Mouse (Mus musculus) urinary bladder, postnatal 14 days (tissue): ENCODE measurements around the gene Zfp84.
A peak's percentile ranks its signal among the peaks of the same experiment; 100 is the strongest.
"Not testable (repeated sequence)": the region's sequence is repeated elsewhere in the genome, so short reads cannot be mapped to it uniquely, and the experiment has no call there.

Experiments
- DNase-seq: peaks from one replicate; pipeline ENCODE4 v3.0.0; 2021; ENCODE audit warnings: low spot score

Gene Zfp84

GRCm38 (mm10) chr7:29768090-29768900 lies at the start of gene Zfp84:
TSS of gene Zfp84 (plus strand) at chr7:29768552.
- peak; percentile 85 for DNase-seq

GRCm38 (mm10) chr7:29725461-29726142 lies 42.8 kb upstream of the Zfp84 start:
- not testable (repeated sequence) for DNase-seq

GRCm38 (mm10) chr7:29726860-29727259 lies 41.5 kb upstream of the Zfp84 start, which contains the start of gene Catsperg2:
TSS of gene Catsperg2 (minus strand) at chr7:29727032.
- not testable (repeated sequence) for DNase-seq

GRCm38 (mm10) chr7:29728055-29728454 lies 40.3 kb upstream of the Zfp84 start:
- DNase-seq: no peak

- DNase-seq: no peak
These were observed 26.1 kb upstream of the Zfp84 start for GRCm38 (mm10) chr7:29742258-29742657.

GRCm38 (mm10) chr7:29760476-29760875 lies 7.9 kb upstream of the Zfp84 start:
- no peak for DNase-seq

GRCm38 (mm10) chr7:29764702-29765101 lies 3.6 kb upstream of the Zfp84 start:
- no peak for DNase-seq

- DNase-seq: peak; percentile 77
These were observed 1.2 kb upstream of the Zfp84 start for GRCm38 (mm10) chr7:29767058-29767686.

- no peak for DNase-seq
These were observed 628 bp downstream of the Zfp84 start for GRCm38 (mm10) chr7:29768980-29769379.

GRCm38 (mm10) chr7:29773503-29773902 lies 5.2 kb downstream of the Zfp84 start:
- no peak for DNase-seq

- no peak for DNase-seq
These were observed 6.0 kb downstream of the Zfp84 start for GRCm38 (mm10) chr7:29774371-29774770.

- no peak for DNase-seq
These were observed 8.2 kb downstream of the Zfp84 start for GRCm38 (mm10) chr7:29776568-29776967.

- no peak for DNase-seq
These were observed 9.0 kb downstream of the Zfp84 start for GRCm38 (mm10) chr7:29777372-29777771.

GRCm38 (mm10) chr7:29783871-29784551 lies 15.7 kb downstream of the Zfp84 start, which contains the start of gene Zfp30:
TSS of gene Zfp30 (plus strand) at chr7:29783998.
- DNase-seq: peak; percentile 82

- DNase-seq: no peak
These were observed 16.7 kb downstream of the Zfp84 start for GRCm38 (mm10) chr7:29785023-29785422.

GRCm38 (mm10) chr7:29785888-29786287 lies 17.5 kb downstream of the Zfp84 start:
- no peak for DNase-seq

- no peak for DNase-seq
These were observed 24.6 kb downstream of the Zfp84 start for GRCm38 (mm10) chr7:29792906-29793305.

GRCm38 (mm10) chr7:29807046-29807445 lies 38.7 kb downstream of the Zfp84 start:
- no peak for DNase-seq

- DNase-seq: no peak
These were observed 43.9 kb downstream of the Zfp84 start for GRCm38 (mm10) chr7:29812244-29812643.

GRCm38 (mm10) chr7:29814381-29814780 lies 46.0 kb downstream of the Zfp84 start:
- no peak for DNase-seq

GRCm38 (mm10) chr7:29815061-29815784 lies 46.9 kb downstream of the Zfp84 start:
- no peak for DNase-seq
